Mouse (Mus musculus) T-cell, adult 2 months (primary cell): Measurements from ENCODE around the gene Nolc1.
"Not testable (repeated sequence)": the region's sequence is repeated elsewhere in the genome, so short reads cannot be mapped to it uniquely, and the experiment has no call there.

Experiments
- DNase-seq: peaks from one replicate; pipeline ENCODE4 v3.0.0; 2022; ENCODE audit warnings: low spot score

Nolc1 gene

GRCm38 (mm10) chr19:46094144-46094543, 18.5 kb downstream of the Nolc1 start:
- DNase-seq = no peak

- no peak for DNase-seq
Observed at GRCm38 (mm10) chr19:46095291-46095690, 19.6 kb downstream of the Nolc1 start.

DNA sequence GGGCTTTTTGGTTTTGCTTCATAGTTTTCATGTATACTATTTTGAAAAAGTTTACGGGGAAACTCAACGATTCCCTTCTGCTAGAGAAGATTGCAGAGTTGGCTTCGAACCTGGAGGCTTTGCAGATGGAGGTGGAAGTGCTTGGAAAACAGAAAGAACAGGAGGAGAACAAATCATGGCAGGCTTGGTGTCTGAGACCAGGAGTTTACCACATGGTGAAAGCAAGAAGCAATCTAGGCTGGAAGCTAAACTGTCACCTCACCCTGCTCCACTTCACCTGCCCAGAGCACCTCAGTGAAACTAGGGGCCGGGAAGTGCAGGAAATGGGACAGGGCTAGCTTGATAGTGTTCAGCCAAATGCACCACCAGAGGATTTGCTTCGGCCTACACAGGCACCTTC, 20.7 kb downstream of the Nolc1 start:
- DNase-seq = no peak

GRCm38 (mm10) chr19:46099561-46099960, 23.9 kb downstream of the Nolc1 start:
- DNase-seq = no peak

- DNase-seq = no peak
Observed at GRCm38 (mm10) chr19:46103437-46104186, 27.9 kb downstream of the Nolc1 start.

- no peak for DNase-seq
Observed at GRCm38 (mm10) chr19:46104187-46104557, 28.5 kb downstream of the Nolc1 start.

DNA sequence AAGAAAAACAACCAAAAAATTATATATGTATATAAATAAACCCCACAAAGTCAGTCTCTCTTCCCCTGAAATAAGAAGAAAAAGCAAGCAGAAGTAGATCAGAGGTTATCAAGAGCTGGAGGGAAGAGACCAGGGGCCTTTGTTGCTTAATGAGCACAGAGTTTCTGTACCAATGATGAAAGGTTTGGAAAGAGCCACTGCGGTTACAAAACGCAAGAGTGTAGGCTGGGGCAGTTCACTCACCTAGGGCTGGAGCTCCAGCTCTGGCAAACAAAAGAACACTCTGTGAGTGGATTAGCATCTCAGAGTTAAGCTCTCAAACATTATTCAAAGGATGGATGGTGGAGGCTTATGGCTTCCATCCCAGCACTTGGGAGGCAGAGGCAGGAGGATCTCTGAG, 34.6 kb downstream of the Nolc1 start:
- DNase-seq = no peak

DNA sequence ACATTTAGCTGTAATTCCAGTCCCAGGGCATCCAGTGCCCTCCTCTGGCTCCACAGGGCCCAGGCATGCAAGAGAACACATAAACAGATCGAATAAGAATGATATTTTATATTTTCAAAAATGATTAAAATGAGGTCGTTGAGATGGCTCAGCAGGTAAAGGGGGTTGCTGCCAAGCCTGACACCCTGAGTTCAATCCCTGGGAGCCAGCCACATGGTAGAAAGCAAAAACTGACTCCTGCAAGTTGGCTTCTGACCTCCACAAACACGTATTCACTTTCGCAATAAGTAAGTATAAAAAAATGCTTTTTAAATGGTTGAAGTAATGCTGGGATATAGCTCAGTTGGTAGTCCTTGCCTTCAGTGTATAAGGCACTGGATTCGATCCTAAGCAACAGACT, 35.1 kb downstream of the Nolc1 start:
- DNase-seq = no peak

DNA sequence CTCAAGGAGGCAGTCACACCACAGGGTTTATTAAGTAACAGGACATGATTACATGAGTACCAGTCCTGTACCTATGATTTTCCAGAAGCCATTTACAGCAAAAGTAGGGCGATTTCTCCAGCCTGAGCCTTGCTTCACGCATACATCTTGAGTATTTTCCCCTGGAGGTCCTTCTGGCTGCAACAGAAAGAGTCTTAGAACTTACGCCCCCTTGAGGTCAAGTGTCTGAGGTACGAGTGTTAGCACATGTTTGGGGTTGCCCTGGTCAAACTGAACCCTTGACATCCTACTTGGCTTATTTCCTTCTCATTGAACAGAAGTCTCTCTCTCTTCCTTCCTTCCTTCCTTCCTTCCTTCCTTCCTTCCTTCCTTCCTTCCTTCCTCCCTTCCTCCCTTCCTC, 39.0 kb downstream of the Nolc1 start:
- no peak for DNase-seq

DNA sequence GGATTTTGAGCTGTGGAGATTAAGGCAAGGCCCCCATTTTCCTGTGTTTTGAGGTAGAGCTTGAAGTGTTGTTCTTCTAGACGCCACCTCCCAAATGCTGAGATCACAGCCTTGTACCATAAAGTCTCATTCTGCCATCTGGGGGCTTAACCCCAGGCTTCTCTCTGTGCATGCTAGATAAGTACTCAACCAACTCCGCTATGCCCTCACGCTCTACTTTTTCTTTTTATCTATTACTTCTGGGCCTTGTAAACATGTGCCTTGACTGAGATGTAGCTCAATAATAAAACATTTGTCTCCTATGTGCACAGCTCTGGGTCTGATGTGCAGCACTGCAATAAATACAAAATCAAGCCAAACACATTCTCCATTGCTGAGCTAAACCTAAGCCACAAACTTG, 43.8 kb downstream of the Nolc1 start:
- no peak for DNase-seq

DNA sequence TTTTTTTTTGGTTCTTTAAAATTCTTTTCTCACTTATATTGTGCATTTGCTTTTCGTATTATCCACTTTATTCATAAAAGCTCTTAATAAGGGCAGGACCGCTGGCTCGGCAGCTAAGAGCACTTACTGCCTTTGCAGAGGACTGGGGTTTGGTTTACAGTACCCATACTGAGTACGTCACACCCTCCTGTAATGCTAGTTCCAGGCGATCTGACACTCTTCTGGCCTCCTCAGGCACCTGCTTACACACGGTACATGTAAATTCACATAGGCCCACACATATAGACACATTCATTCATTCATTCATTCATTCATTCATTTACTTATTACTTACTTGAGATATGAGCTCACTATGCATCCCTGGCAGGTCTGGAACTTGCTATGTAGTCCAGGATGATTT, 45.2 kb downstream of the Nolc1 start:
- no peak for DNase-seq

DNA sequence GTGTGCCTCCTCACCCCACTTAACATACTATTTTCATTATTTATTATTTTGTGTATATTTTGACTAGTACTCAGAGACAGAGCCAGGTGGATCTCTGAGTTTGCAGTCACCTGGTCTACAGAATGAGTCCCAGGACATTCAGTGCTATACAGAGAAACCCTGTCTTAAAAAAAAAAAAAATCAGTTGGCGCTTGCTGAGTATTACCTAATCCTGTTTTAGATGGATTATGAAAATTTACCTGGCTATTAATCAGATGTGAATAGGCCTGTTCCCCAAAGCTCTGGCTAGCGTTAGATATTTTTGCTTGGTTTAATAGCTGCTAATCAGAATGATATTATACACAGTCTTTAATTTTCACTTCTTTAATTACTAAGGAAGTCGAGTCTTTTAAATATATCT, 48.2 kb downstream of the Nolc1 start:
- no peak for DNase-seq

- DNase-seq = no peak
Observed at GRCm38 (mm10) chr19:46124651-46125050, 49.0 kb downstream of the Nolc1 start.

- DNase-seq = no peak
Observed at GRCm38 (mm10) chr19:46126301-46126700, 50.6 kb downstream of the Nolc1 start.

DNA sequence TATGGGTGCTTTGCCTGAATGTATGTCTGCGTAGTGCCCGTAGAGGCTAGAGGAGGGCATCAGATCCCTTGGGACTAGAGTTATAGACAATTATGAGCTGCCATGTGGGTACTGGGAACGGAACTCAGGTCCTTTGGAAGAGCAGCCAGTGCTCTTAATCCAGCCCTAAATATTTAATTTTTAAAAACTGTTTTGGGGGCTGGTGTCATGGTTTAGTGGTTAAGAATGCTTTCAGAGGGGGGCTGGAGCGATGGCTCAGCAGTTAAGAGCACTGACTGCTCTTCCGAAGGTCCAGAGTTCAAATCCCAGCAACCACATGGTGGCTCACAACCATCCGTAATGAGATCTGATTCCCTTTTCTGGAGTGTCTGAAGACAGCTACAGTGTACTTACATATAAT, 54.1 kb downstream of the Nolc1 start:
- not testable (repeated sequence) for DNase-seq

DNA sequence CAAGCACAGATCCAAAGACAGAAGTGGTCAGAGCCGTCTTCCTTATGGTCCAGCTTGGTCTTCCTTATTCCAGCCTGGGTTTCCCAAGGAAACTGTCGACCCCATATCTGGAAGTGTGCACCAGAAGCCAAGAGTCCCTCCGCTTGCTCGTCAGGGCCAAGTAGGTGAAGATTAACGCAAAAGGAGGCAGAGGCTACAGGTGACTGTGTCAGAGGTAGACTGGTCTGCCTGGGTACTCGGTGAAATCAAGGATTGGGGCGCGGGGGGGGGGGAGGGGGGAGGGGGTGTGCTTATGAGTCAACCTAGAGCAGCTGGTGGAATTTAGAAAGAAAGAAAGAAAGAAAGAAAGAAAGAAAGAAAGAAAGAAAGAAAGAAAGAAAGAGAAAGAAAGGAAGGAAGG, 55.6 kb downstream of the Nolc1 start:
- DNase-seq = no peak

- DNase-seq = no peak
Observed at GRCm38 (mm10) chr19:46131694-46132525, 56.2 kb downstream of the Nolc1 start, which contains the start of gene Elovl3. Gene Elovl3, plus strand, starts transcription at chr19:46131897.

- no peak for DNase-seq
Observed at GRCm38 (mm10) chr19:46132577-46132976, 56.9 kb downstream of the Nolc1 start.
